Mouse (Mus musculus): ENCODE measurements at regions not wholly inside any gene's neighbourhood (a gene's known extent, or its start where the extent isn't known, plus 50 kb on each side); places are given as distances from the start of the nearest gene placed in this dataset.

DNA sequence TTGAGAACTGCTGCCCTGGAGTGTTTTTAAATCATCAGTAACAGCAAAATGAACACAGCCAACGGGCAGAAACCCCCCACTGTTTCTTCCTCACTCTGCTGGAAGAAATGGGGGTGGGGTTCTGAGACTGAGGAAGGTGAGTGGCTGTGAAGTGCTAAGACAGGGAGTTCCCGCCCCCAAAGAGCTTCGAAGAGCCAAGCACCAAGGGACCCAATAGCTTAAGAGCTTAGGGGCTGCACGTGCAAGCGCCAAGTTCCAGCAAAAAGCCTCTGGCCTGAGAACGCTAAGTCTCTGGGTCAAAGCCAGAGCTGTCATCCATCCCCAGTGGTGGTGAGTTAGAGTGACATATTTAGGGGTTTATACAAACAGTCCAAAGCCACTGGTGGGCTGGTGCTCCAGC, 55.1 kb upstream of the Pcbd1 start:
- no peak for DNase-seq (ENCODE audit: low spot score in 2 of 2)

DNA sequence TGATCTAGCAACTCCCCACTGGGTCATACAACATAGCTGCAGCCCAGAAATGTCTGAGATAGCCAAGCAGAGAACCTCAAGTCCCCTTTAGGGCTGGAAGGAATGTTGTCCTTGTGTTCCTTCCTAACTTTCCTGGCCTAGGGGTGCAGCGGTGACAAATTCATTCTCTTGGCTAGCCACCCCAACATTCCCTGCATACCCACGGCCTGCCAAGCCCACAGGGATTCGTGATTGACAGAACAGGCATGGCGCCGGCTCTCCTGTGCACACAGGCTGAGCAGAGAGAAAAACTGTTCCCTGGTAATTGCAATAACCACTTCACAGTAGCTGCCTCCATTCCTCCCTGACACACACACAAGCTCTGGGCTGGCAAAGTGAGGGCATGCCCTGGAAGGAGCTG, 60.5 kb upstream of the Pcbd1 start:
- DNase-seq (ENCODE audit: low spot score in 2 of 2), result no peak

DNA sequence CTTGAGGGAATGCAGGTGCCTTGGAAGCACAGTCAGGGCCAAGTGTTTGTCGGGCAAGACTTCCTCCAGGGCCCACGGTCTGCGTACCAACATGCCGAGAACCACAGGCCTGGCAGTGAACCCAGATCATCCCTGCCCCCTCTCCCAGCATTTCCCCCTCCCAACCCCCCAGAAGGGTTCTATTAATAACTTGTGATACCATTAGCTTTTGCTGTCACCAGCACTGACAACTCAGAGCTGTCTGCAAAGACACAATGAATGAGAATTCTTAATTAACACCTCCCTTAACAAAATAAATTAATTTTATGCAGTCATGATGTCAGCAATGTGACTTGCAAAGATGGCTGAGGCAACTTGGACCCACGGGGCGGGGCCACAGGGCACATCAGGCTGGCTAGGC, 61.9 kb upstream of the Pcbd1 start:
- no peak for DNase-seq (ENCODE audit: low spot score in 2 of 2)

DNA sequence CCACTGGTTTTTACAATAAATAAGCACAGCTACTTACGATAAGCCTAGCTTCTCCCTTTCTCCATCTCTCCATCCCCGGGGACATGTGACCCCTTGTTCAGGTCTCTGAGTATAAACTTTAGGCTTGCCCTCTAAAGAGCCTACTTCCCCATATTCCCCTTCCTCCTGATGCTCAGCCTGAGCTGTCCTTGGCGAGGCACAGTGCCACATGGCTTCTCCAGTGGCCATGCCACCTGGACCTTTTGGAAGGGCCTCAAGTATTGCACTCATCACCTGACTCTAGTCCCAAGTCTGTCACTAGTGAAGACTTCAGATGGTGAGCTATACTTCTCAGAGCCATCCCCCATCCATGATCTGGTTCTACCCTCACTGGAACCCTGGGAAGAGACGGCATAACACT, 64.1 kb upstream of the Pcbd1 start:
- no peak for DNase-seq (ENCODE audit: low spot score in 2 of 2)

DNA sequence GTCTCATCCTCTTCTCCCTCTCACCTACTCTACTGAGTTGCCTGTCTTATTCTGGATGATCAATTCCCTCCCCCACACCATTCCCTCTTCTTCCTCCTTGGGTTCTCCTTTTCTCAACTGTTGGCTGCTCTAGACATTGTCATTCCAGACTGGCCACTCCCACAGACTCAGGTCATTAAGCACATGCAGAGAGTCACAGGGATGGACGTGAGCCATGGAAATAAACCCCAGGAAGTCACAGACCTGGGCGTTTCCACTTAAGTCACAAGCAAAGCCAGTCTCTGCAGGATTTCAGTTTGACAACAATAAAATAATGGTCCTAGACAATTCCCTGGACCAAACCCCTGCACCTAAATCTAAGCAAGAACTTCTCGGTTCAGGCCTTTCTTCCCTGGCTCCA, 65.0 kb upstream of the Pcbd1 start:
- no peak for DNase-seq (ENCODE audit: low spot score in 2 of 2)

DNA sequence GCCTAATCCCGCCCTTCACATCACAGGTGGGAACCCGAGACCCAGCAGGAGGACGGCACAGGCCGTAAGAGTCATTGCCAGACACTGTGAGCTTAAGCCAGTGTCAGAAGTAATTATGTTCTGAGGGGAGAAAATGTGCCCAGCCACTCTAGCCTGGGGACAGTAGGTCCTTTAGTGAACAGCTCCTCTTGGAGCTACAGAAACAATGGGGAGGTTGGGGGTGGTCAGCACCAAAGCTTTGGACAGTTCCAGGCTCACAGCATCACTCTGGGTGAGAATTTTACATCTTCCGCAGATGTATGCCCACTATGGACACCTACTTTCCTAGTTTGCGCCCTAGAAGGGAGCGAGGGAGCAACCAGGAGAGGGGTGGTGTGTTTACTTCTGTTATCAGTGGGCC, 65.7 kb upstream of the Pcbd1 start:
- DNase-seq (ENCODE audit: low spot score in 2 of 2), result no peak

DNA sequence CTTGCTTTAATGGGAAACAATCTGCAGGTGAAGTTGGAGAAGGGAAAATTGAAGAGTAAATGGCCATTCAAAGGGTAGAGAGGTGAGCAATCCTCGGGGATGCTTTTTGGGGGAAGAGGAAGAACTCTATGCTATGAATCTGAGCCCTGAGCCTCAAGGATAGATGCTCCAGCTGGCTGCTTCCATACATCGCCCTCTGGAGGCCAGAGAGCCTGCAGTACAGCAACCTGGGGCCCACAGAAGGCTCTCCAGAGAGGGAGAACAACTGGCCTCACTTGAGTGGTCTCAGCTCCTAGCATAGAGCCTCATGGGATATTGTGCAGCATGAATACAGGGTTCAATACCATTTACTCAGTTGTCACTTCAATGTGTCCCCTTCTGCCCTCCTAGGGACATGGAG, 69.6 kb upstream of the Pcbd1 start:
- no peak for DNase-seq (ENCODE audit: low spot score in 2 of 2)

DNA sequence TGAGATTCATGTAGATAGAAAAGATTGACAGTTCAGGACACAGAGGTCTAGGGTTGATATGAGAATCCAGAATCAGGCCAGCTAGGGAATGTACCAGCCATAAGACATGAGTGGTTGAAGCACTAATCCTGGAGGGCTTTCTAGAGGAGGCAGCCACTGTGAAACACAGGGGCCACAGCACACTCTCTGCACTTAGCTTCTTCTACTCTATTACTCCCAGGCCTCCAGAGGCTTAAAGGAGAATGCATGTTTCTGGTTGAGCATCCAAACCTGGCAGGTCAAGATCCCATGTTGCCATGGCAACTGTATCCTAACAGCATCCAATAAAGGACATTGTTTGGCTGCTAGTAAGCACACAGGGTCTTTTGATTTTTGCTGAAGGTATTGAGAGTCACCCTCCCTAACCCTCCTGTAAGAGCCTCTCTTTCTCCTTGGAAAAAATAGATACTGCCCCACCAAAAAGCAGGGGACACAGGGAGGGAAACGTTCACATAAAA, 76.9 kb upstream of the Pcbd1 start:
- DNase-seq (ENCODE audit: low spot score in 2 of 2), result no peak

DNA sequence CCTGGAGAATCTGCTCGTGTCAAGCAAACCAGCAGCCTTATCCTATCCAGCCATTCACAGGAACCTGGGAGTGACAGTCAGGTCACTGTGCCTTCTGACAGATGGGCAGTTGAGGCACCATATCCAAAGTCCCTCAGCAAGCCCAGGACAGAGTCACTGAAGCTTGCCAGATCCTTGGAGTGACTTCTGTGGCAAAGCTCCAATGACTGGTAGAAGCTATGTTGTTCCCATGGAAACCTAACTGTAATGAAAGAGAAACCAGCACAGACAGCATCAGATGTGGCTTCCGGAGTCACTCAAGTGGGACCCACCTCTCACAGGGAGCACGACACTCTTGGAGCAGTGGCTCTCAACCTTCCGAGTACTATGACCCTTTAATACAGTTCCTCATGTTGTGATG, 78.4 kb upstream of the Pcbd1 start:
- DNase-seq (ENCODE audit: low spot score in 2 of 2), result no peak

DNA sequence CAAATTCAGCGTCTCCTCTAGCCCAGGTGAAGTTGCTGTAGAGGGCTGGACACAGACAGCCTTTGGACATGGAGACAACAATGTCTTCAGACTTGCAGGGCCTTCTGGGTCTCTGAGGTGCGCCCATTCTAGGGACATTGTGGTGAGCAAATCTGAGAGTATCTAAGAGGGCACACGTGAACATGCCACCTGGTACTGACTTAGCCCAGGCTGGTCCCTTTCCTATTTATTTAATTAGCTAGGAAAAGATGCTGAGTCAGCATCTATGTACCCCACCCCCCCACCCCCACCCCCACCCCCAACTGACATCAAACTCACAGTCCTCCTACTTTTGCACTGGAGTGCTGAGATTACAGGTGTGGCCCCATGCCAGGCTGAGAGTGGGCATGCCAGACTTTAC, 81.7 kb upstream of the Pcbd1 start:
- DNase-seq (ENCODE audit: low spot score in 2 of 2), result no peak

DNA sequence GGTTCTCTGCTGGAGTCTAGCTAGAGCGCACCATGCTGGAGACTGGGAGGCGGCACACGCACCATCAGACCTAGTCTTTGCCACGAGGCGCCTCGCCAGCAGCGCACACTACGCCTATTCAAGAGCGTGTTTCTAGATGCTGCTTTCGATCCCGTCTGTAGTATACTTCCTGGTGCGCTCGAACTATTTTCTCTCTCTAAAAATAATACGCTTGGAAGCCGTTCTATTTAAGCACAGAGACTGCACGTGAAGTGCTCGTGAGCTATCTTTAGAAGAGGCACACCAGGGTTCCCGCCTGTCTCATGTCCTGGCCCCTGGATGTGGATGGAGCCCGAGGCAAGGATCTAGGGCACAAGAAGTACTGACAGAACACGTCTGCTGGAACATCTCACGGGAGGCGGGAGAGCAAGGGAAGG, 87.4 kb upstream of the Pcbd1 start:
- no peak for DNase-seq (ENCODE audit: low spot score in 2 of 2)

DNA sequence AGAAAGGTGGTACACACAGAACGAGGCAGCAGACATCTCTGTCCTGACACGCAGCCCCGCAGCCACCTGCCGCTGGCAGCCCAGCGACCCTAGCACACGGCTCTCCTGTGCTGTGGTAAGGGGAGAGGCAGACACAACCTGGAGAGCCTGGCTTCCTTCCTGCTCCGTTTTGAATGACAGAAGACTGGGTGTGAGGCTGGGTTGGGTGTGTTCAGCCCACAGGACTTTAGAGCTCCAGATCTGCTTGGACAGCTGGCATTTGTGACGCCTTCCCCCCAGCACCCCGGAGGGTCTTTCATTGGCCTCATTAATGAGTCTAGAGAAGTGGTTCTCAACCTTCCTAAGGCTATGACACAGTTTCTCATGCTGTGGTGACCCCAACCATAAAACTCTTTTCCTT, 91.7 kb upstream of the Pcbd1 start:
- DNase-seq (ENCODE audit: low spot score in 2 of 2), result no peak

DNA sequence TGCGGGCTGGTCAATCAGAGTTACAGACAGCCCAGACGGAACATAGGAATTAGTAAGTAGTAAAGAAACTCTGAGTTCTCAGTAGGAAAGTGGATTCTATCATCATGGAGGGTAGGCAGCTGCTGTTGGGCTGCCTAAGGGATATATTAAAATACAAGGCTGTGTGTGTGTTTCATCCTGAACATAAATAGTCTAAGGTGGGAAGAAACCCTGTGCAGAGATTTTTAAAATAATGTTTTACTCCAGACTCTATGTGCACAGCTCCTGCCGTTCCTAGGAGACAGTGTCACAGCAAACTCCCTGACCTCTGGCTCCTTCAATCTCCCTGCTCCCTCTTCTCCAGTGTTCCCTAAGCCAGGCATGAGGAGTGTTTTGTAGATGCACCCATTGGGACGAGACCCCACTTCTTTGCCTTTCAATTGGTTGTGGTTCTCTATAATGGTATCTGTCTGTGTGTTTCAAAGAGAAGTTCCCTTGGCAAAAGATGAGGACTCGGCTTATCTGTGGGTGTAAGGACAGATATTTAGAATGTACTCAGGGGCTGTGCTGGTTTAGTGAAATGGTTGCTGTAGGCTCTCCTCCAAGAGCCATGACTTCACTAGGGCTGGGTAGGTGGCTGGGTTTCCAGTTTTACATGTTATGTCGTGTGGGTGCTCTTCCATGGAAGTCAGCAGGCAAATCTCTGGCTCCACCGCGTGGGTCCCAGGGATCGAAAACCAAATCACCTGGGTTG, 93.1 kb upstream of the Pcbd1 start:
- DNase-seq (ENCODE audit: low spot score in 2 of 2), result no peak

DNA sequence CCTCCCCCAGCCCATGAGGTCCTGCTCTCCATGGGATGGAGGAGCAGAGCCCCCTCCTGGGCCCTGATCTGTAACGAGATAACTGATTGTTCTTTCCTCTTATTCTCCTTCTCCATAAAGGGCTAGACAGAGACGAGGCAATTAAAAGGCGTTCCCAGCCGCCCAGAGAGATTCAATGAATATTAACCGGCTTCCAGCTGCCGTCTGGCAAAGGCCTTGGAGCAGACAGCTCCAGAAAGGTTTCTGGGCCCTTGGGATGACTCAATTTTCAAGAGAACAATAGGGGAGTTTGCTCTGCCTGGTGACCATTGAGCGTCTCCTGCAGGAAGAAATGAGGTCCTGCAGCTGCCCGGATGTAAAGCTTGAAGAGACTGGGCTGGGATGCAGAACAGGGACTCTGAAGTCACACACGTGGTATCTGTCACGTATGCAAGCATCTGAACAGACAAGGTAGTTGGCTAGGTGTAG, 104.0 kb upstream of the Pcbd1 start:
- no peak for DNase-seq (ENCODE audit: low spot score in 2 of 2)

DNA sequence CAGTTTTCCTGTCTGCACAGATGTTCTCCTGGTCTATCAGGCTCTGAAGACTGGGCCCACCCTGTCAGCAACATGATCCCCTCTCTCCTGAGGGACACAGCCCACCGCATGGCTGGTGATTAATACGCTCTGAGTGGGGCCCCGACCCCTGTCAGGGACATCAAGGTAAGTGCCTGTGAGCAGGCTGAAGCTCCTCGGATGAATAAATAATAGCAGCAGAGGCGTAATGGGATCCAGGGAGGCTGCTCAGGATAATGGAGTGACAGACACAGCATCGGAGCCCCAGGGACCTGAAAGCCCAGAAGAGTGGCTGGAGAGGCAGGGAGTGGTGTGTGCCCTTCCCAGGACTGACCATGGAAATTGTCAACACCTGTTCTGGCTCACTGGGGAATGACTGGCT, 107.4 kb upstream of the Pcbd1 start:
- no peak for DNase-seq (ENCODE audit: low spot score in 2 of 2)

DNA sequence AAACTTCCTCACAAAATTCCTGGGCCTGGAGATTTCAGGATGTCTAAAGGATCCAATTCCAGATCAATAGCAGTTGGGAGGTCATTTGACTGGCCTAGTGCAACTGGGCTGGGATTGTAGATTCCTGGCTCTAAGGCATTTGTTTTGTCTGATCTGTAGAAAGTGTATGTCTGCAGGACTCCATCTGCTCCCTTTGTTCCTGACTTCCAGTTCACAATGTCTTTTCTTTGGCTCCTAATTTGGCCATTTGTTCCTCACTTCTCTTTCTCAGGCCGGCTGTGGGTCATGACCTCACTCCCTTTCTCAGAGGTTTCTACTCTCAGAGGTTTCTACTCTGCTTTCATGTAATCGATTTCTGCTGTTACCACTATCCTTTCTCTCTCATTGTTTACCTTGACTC, 115.5 kb upstream of the Pcbd1 start:
- no peak for DNase-seq (ENCODE audit: low spot score in 2 of 2)

DNA sequence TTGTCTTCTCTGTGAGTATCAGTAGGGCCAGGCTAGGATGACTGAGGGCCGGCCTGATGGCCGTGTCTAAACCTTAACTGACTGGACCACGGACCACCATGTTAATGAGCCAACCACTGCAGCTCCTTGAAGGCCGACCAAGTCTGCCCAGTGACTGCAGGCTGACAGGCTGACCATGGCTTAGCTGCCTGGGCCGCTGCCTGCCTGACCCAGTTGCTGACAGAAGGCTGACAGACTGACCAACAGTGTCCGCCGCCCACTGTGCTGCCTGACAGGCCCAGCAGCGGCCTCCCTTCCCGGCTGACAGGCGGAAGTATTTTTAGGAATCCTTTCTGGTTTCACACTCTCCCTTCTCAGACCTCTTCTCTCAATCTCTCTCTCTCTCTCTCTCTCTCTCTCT, 124.3 kb upstream of the Pcbd1 start:
- DNase-seq (ENCODE audit: low spot score in 2 of 2), result no peak

DNA sequence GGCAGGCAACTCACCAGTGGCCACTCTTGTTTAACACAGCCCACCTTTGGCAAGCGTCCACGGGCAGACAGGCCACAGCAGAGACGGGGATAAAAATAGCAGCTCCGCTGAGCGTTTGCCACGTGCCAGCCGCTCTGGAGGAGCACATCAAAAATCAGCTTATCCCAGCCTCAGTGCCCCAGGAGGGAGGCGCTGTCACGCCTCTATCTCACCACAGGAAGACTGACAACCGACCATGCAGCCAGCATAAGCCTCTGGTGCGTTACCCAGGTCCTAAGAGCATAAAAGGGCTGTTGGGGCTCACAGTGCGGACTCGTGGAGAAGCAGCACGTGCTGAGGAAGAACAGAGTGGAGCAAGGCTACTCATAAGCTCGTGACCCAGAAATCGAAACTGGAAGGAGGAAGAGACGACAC, 126.4 kb upstream of the Unc5b start:
- peak in 1 of 2 experiments; percentile 53 for DNase-seq (ENCODE audit: low spot score in 2 of 2)

DNA sequence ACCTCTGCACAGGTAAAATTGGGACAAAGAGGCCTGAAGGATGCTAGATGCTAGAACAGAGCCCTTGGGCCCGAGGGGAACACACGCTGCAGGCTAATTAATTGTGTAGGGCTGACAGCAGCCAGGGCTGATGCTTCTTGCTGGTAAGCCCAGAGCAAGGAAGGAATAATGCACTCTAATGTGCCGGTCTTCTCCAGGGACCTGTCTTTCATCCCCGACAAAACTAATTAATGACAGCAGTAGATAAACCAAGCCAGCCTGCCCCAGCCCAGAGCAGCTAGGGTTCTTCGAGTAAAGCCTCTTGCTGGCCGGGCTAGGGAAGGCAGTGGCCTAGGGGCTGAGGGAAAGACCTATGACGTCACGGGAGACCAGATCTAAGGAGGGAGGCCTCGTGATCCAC, 124.1 kb upstream of the Unc5b start:
- no peak for DNase-seq (ENCODE audit: low spot score in 2 of 2)

DNA sequence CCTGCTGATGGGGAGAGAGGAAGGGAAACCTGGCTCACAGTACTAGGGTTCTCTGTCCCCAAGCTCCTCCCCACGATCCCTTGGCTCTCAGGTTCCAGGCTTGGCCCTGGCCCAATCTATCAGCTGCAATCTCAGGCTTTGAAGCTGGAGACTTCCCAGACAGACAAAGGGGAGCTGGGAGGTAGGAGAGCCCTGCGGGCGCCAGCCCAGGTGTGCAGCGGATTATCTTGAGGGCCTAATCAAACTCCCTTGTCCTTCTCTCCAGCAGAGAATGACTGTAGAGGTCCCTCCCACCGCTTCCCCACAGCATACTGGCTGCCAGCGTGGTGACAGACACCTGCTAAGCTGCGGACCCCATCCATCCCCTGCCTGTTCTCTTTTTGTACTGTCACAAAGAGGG, 121.1 kb upstream of the Unc5b start:
- DNase-seq (ENCODE audit: low spot score in 2 of 2), result no peak

DNA sequence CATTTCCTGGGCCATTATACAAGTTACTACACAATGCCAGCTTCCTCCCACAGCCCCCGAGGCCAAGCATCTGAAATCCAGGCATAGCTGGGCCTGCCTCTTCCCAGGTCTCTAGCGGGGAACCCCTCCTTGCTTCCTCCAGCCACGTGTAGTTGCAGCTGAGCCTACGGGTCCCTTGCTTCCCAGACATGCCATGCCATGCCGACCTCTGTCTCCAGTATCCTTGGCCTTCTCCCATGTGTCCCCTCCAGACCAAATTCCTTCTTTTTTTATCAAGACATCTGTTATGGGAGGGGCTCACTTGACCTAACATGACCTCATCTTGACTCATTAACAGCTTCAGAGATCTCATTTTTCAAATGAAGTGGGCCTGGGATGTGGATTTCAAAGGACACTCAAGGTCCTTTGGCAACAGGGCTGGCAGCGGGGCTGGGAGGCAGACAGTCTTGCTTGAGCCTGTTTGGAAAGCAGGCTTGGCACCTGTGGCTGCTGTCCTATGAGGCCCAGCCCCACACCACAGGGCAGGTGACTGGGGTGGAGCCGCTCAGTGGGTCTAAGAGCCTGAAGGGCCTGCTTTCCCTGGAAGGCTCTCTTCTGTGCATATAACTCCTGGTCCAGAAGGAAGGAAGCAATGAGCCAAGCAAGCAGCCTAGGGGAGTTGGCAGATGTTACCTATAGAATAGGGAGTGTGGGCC, 117.7 kb upstream of the Unc5b start:
- no peak for DNase-seq (ENCODE audit: low spot score in 2 of 2)

DNA sequence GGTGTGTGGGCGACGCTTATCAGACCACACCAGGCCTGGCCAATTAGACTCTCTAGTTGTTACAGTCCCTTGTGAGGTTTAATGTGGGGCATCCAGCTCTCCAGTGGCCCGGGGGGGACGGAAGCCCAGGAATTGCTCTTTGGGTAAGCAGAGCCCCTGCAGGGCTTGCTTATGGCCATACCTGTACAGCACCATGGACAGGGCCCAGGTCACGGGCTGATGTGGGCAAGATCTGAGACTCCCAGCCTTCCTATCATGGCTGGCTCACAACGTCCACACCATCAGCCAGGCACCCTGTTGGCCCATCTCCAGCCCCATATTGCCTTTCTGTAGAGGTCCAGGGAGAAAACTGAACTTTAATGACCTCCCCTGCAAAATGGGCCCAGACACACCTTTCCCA, 111.7 kb upstream of the Unc5b start:
- no peak for DNase-seq (ENCODE audit: low spot score in 2 of 2)

DNA sequence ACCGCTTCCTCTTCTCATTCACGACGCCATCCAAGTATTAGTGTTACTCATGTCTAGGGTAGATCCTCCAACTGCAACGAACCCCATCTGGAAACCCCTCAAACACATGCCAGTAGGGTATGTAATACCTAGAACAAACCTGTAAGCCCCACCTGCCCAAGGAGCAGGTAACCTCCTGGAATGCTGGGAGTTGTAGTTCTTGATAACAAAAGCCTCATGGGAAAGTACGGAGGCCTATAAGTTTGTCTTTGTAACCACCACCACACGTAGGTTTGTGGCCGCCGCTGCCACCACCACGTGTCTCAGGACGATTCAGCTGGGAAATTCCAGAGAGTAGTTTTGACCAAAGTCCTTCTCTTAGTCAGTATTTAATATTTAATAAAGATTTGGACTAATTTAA, 107.4 kb upstream of the Unc5b start:
- no peak for DNase-seq (ENCODE audit: low spot score in 2 of 2)

DNA sequence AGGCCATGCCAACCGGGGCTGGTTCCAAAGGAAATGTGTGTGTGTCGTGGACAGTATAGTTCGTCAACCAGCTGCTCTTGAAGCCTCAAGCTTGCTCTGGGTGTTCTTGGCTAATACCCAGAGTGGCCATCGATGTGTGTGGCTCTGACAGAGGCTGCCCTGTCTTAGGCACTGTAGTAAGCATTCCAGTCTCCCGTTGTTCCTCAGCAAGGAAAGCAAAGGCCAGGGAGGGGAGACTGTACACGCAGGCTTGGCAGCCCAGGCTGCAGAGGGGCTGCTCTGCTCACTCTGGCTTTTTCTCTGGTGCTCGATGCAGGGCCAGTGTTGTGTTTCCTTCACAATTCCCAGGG, 106.1 kb upstream of the Unc5b start:
- DNase-seq (ENCODE audit: low spot score in 2 of 2), result no peak
